Mouse (Mus musculus) C2C12 (cell line): Measurements from ENCODE around the gene Samd1. TPM values are rescaled to one million over a fixed set of nuclear protein-coding genes. Genes with fewer than 3 reads are reported as not detected.
"Not testable (repeated sequence)": the region's sequence is repeated elsewhere in the genome, so short reads cannot be mapped to it uniquely, and the experiment has no call there.

Experiments used
- H3K27me3 ChIP-seq: one replicate; pipeline ENCODE4 v1.6.1; 2011; ENCODE audit not compliant: control insufficient read depth, insufficient read depth, insufficient read length
- H3K36me3 ChIP-seq: one replicate; pipeline ENCODE4 v1.6.1; 2011; ENCODE audit not compliant: control insufficient read depth, insufficient read depth
- H3K4me3 ChIP-seq: one replicate; pipeline ENCODE4 v1.5.1; 2011; ENCODE audit warnings: mild to moderate bottlenecking, control low read depth; ENCODE audit not compliant: poor library complexity, insufficient read depth, severe bottlenecking
- H3K79me2 ChIP-seq: one replicate; pipeline ENCODE4 v1.6.1; 2011; ENCODE audit not compliant: control insufficient read depth, insufficient read depth
- H3K79me3 ChIP-seq: one replicate; pipeline ENCODE4 v1.6.1; 2011; ENCODE audit warnings: low read depth, control low read depth
- H3ac ChIP-seq: one replicate; pipeline ENCODE3; 2011; ENCODE audit warnings: low read depth; ENCODE audit not compliant: control insufficient read depth, insufficient read length
- CEBPB ChIP-seq: IDR thresholded peaks from one replicate; pipeline ENCODE4 v1.6.1; 2011; ENCODE audit warnings: low read depth, mild to moderate bottlenecking, control low read depth, moderate library complexity
- CTCF ChIP-seq: IDR thresholded peaks from one replicate; pipeline ENCODE4 v1.5.1; 2011; ENCODE audit not compliant: control insufficient read depth, insufficient read depth, insufficient read length
- FOSL1 ChIP-seq: IDR thresholded peaks from one replicate; pipeline ENCODE4 v1.8.0; 2011; ENCODE audit warnings: mild to moderate bottlenecking, low read length; ENCODE audit not compliant: poor library complexity, insufficient read depth, severe bottlenecking
- MAX ChIP-seq: IDR thresholded peaks from one replicate; pipeline ENCODE4 v1.6.1; 2011; ENCODE audit warnings: mild to moderate bottlenecking, control low read depth
- MYOD1 ChIP-seq: IDR thresholded peaks from one replicate; pipeline ENCODE4 v1.6.1; 2011; ENCODE audit warnings: low read depth; ENCODE audit not compliant: control insufficient read depth, insufficient read length
- MYOG ChIP-seq: IDR thresholded peaks from one replicate; pipeline ENCODE4 v1.6.1; 2011; ENCODE audit not compliant: control insufficient read depth, insufficient read length; ENCODE audit errors: extremely low read depth
- USF1 ChIP-seq: IDR thresholded peaks from one replicate; pipeline ENCODE4 v1.6.1; 2011; ENCODE audit warnings: low read depth, mild to moderate bottlenecking, control low read depth, moderate library complexity
- polyA plus RNA-seq: library from polyadenylated mRNA; unstranded; fragments of >200 nt; fragmentation: generic; extraction: Trizol; gene quantifications from one replicate; pipeline ENCODE4 v1.2.1, GENCODE M21; 2012; ENCODE audit warnings: missing spikeins

The Samd1 gene
- polyA plus RNA-seq, 1 experiment = 69.7 TPM

DNA sequence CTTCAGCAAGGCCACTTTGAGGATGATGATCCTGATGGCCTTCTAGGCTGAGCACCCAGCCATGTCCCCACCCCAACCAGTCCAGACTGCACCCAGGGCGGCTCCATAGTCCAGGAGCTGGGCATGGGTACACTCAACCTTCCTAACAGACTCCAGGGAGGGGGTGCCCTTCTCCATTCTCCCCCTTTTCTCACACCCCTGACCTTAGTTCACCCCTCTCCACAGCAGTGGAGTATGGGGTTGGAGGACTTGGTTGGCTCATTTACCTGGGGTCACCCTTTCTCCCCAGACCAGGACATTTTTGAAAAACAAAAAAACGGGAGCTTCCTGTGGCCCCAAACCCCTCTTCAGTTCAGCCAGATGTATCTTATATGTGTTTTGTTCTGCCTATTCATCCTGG lies 2.4 kb downstream of the Samd1 start:
- no peaks in the 10 kb centered on the region for H3K27me3 ChIP-seq
- H3ac ChIP-seq = no peak overlapping the region
- peaks cover 13% of the 10 kb centered on the region for H3K79me3 ChIP-seq
- TF ChIP-seq CEBPB (no peak), USF1 (no peak), MYOD1 (no peak), MAX (no peak), CTCF (no peak), FOSL1 (no peak), MYOG (no peak)
- H3K36me3 ChIP-seq = peaks cover 35% of the 10 kb centered on the region
- peaks cover 18% of the 10 kb centered on the region for H3K79me2 ChIP-seq
- H3K4me3 ChIP-seq = no peak overlapping the region

DNA sequence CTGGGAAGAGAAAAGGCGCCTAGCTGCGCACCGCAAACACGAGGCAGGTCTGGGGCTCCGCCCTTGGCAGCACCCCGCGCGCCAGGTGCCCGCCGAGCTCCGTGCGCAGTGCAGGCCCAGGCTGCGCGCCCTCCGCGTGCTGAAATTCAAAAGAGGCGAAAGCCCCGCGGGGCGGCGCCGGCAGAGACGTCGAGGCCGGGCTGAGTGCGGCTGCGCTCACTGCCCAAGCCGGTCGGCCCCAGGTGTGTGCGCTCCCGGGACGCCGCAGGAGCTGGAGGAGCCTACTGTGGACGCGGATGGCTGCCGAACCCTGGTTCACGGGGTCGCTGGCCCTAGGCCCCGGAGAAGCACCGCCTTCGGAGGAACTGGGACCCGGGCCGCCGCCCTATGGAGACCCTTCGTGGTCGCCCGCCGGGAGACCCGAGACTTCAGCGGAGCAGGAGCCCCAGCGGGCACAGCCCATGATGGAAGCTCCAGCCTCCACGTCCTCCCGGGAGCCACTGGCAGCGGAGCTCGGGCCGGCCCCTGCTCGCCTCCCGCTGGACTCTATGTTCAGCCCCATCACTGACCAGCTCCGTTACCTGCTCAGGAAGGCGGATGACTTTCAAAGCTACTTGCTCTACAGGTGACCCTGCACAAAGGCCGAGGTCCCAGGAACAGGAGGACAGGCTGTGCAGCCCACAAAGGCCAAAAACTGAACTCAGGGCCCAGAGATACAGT lies 4.0 kb downstream of the Samd1 start, which contains the start of gene 1700067K01Rik:
1700067K01Rik (plus strand) TSS at position 222 of the 720 bp plus-strand sequence.
- H3K79me3 ChIP-seq = peaks cover 13% of the 10 kb centered on the region
- H3ac ChIP-seq = no peak within 1 kb of the TSS
- TF ChIP-seq MYOD1 (no peak), FOSL1 (no peak), CEBPB (no peak), MYOG (no peak), MAX (no peak), CTCF (no peak), USF1 (no peak)
- H3K27me3 ChIP-seq = no peaks in the 10 kb centered on the region
- H3K4me3 ChIP-seq = no peak within 1 kb of the TSS
- peaks cover 18% of the 10 kb centered on the region for H3K79me2 ChIP-seq
- peaks cover 32% of the 10 kb centered on the region for H3K36me3 ChIP-seq

DNA sequence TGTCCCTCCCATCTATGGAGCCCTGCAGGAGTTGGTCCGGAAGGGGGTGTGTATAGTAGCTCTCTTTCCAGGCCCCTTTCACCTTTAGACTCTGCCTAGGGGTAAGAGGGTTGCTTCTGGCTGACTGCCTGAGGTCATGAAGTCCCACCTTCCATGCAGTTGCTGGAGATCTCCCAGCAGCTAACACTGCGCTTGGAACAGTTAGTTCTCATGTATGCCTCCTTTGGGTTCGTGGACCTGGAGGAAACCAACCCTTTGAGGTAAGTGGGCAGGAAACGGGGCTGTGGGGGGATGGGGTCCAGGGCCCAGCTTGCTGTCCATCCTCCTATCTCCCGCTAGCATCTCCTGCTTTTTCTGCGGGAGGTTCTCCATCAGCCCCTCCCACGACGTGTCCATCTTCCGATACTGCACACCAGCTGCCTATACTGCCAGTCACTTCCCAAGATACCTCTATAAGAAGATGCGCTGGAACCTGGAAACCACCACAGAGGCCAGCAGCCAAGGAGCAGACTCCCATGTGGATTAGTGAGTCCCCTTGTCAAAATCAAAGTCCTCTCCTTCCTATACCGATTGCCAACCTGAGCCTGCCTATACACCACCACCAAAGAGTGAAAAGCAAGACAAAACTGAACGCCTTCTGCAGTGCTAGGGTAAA lies 5.6 kb downstream of the Samd1 start:
- Histone ChIP-seq H3K27me3 (no peaks in the 10 kb centered on the region), H3K79me2 (peaks cover 18% of the 10 kb centered on the region), H3K4me3 (no peak overlapping the region), H3K79me3 (peaks cover 13% of the 10 kb centered on the region), H3ac (no peak overlapping the region), H3K36me3 (peaks cover 32% of the 10 kb centered on the region)
- TF ChIP-seq MYOG = no peak
- TF ChIP-seq MYOD1 = no peak
- no peak for TF ChIP-seq USF1
- no peak for TF ChIP-seq MAX
- no peak for TF ChIP-seq CTCF
- TF ChIP-seq FOSL1 = no peak
- no peak for TF ChIP-seq CEBPB

DNA sequence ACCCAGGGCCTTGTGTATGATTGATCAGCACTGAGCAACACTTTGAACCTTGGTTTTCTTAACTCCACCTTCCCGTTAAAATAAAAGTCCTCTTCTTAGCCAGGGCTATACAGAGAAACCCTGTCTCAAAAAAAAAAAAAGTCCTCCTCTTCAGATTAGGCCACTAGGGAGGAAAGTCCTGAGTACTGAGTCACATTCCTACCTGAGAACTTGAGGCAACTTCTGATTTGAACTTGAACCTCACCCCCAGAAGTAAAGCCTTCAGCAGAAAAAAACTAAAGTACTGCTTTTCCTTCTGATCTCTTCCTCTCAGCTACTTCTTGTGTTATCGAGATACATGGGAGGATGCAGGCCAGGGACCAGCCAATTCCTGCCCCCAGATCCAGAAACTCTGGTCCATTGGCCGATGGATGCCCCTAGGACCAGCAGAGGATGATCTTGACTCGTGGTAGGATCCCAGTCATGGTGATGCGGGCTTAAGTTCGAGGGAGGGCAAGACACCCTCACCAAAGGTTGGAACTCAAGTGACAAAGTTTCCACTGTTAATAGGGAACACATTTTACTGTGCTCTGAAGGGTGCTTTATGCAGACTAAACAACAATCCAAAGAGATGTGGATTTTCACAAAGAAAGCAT lies 6.3 kb downstream of the Samd1 start:
- peaks cover 11% of the 10 kb centered on the region for H3K79me3 ChIP-seq
- H3K4me3 ChIP-seq = peak overlapping the region; percentile 30
- peaks cover 12% of the 10 kb centered on the region for H3K79me2 ChIP-seq
- TF ChIP-seq MYOD1 (no peak), USF1 (no peak), MAX (no peak)
- no peaks in the 10 kb centered on the region for H3K27me3 ChIP-seq
- peaks cover 32% of the 10 kb centered on the region for H3K36me3 ChIP-seq
- H3ac ChIP-seq = no peak overlapping the region

DNA sequence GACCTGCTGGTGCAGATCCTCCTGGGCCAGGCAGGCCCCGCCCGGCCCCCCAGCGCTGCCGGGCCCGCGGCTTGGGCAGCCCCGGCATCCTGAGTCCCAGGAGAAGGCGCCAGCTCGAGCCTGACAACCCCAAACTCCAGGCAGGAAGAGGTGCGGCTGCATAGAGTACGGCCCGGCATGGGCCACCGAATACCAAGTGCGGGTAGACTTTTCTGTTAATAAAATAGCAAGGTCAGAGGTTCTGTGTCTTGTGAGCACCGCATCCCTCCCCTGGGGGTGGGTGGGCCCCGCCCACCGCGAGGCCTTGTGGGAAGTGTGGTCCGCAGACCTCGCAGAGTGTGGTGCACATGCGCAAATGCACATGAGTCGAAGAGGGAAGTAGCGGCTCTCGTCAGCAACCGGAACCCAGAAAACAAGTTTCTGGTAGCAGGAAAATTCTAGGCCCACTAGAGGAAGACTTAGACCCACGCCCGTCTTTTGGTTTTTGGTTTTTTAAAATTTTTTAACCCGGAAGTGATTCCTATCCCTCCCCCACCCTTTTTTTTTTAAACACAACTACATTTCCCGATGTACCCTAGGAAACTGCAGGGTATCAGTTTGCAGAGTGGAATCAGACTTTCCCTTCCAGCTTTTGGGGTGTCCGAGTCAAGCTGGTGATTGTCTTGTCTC lies 7.2 kb downstream of the Samd1 start:
- Histone ChIP-seq H3K79me3 (peaks cover 3% of the 10 kb centered on the region), H3K79me2 (peaks cover 3% of the 10 kb centered on the region), H3ac (peak overlapping the region; percentile 45), H3K36me3 (peaks cover 24% of the 10 kb centered on the region), H3K4me3 (peak overlapping the region; percentile 30), H3K27me3 (no peaks in the 10 kb centered on the region)
- TF ChIP-seq FOSL1 = no peak
- no peak for TF ChIP-seq CTCF
- TF ChIP-seq MYOG = no peak
- TF ChIP-seq MAX = no peak
- no peak for TF ChIP-seq USF1
- no peak for TF ChIP-seq CEBPB
- no peak for TF ChIP-seq MYOD1

DNA sequence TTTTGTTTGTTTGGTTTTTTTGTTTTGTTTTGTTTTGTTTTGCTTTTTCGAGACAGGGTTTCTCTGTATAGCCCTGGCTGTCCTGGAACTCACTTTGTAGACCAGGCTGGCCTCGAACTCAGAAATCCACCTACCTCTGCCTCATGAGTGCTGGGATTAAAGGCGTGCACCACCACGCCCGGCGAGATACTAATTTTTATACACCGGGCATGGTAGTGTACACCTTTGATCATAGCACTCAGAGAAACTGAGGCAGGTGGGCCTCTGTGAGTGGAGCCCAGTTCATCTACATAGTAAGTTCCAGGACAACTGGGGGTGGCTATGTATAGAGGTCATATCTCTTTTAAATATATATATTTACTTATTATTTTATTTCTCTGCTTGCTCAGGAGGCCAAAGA lies 8.0 kb downstream of the Samd1 start:
- not testable (repeated sequence) for H3ac ChIP-seq, H3K4me3 ChIP-seq, H3K79me3 ChIP-seq, H3K27me3 ChIP-seq, H3K79me2 ChIP-seq
- H3K36me3 ChIP-seq = peaks cover 16% of the 10 kb centered on the region
